Mouse (Mus musculus): ENCODE data around the gene Chst15. TPM values are rescaled to one million over a fixed set of nuclear protein-coding genes. Genes with fewer than 3 reads are reported as not detected.

The Chst15 gene
- 90.0 to 99.3 TPM (median 95.1 TPM) in 4 replicates for total RNA-seq (2023)

DNA sequence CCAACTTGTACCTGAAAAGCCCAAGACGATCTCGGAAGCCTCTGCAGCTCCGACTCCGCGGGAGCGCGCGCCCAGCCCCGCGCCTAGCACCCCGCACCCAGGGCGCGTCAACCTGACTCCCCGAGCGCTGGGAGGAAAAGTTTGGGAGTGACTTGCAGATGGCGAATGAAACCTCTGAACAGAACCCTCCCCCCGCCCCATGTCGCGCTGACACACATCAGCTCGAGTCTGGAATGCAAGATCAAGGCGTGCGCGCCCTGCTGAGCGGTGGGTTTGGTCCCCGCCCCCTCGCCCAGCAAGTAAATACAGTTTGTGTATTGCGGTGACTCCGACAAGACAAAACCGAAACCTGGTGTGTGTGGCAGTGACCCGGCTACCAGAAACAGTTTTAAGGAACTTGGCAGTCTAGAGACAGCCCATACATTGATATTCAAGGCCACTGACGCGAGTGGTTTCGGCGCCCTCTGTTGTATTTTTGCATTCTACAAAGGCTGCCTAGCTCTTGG is at the start of gene Chst15:
Chst15 (minus strand) TSS at position 193 of the 506 bp plus-strand sequence.

Other genes with a start within 250 kb of the Chst15 start
- not detected in 4 replicates for gene Cpxm2, start 162.5 kb downstream of the Chst15 start, total RNA-seq (2023)